Mouse (Mus musculus) heart, postnatal 14 days (tissue): ENCODE measurements around the gene Plxdc1. TPM values are rescaled to one million over a fixed set of nuclear protein-coding genes. Genes with fewer than 3 reads are reported as not detected.

Experiments used
- DNase-seq, 2 experiments: peaks; one replicate each; pipeline ENCODE4 v3.0.0; 2021 to 2022
- intact Hi-C: fragments of 180-260 bp; cut with DNase I; formaldehyde crosslinking; loops from one replicate; pipeline ENCODE4 v1.15.1; 2025
- microRNA-seq, 2 experiments: library from miRNA; unstranded; fragments of <30 nt; microRNA quantifications; one replicate each; pipeline ENCODE4 v1.2.0; 2021 to 2022
- total RNA-seq, 2 experiments: library from RNA; stranded (reverse); gene quantifications; 2 replicates each; pipeline ENCODE4 v1.2.3; 2021

Gene Plxdc1
- total RNA-seq, 2 experiments from 2014 or later = 7.3 TPM

DNA sequence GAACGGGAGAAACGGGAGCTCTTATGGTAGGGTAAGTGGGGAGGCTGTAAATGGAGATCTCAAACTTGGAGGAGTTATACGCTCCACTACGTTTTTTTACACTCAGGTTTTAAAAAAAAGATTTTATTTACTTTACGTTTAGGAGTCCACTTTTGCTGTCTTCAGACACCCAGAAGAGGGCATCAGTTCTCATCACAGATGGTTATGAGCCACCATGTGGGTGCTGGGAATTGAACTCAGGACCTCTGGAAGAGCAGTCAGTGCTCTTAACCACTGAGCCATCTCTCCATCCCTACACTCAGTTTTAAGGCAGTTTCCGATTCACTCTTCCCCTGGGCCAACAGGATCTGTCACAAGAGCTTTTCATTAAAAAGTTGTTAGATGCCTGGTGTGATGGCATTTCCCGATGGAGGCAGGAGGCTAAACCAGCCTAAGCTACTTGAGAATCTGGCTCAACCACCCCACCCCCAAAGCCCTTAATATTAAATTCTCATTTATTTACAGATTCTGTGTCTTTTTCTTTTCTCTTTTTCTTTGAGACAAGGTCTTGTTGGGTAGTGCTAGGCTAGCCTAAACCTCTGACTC, 101.6 kb downstream of the Plxdc1 start:
- intact Hi-C loops = no loop called here
- no peak for DNase-seq

- DNase-seq = peak; percentile 96 to 97
- intact Hi-C loops = loop anchor here (1.0 kb wide), 1 partner anchor 91 kb away; no protein-coding TSS in a partner anchor
These were observed 102.2 kb downstream of the Plxdc1 start, which contains the start of gene Fbxo47 for GRCm38 (mm10) chr11:97883918-97884600. TSS of gene Fbxo47 (minus strand) at chr11:97884154.

DNA sequence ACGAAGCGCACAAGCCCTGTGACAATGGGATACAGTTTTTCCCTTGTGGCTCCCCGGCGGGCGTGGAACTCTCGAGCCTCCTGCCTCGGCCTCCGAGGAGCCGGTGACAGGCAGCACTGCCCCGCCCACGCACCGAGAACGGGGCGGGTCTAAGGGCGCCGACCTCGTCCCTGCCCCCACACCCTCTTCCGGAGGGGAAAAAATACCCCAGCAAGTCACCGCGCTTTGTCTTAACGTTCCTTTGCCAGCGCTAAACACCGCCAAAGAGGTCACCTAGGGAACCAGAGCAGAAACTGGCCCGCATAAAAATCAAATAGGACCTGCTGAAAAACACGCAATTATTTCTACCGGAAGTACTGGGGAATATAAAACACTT, 102.7 kb downstream of the Plxdc1 start:
- DNase-seq = peak; percentile 72 to 74
- intact Hi-C loops = loop anchor here (1.0 kb wide), 1 partner anchor 90 kb away; no protein-coding TSS in a partner anchor

- intact Hi-C loops = no loop called here
- no peak for DNase-seq
These were observed 105.9 kb downstream of the Plxdc1 start for GRCm38 (mm10) chr11:97880362-97880761.

DNA sequence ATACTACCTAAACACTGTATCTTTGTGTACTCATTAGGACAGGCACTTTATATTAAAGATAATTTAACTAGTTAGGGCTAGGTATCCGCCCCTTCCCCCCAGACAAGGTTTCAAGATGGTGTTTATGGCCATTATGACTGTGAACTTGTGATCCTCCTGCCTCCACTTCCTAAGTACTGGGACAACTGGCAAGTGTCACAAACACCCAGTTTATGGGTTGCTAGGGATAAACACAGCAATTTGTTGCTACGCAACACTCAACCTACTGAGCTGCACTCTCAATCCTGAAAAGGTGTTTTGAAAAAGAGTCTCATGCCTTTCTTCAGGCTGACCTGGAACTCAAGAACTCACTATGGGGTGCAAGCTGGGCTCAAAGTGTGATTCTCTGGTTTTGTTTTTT, 108.9 kb downstream of the Plxdc1 start:
- DNase-seq = no peak
- intact Hi-C loops = loop anchor here (5.0 kb wide), 1 partner anchor 35 kb away; the partner anchor contains the start of gene B230217C12Rik

GRCm38 (mm10) chr11:97874396-97874795, 111.8 kb downstream of the Plxdc1 start:
- intact Hi-C loops = no loop called here
- DNase-seq = no peak

Small RNA genes lying within 50 kb of the gene (microRNA-seq; reads per million reads assigned to microRNA genes)
- 0 reads per million in 2 experiments for gene Gm22461
- gene Gm27597 = 0 reads per million in 2 experiments

Other genes starting within 250 kb of the Plxdc1 start
- 10 to 100 TPM; 20.7 to 22.6 TPM for gene Pip4k2b, start 241.7 kb downstream of the Plxdc1 start, total RNA-seq
- gene Cwc25, start 219.9 kb downstream of the Plxdc1 start, total RNA-seq = 10 to 100 TPM in 1 of 2 experiments, 1 to 10 TPM in 1; 8.9 to 10.6 TPM
- gene 1700001P01Rik, start 210.5 kb downstream of the Plxdc1 start, total RNA-seq = under 1 TPM in 1 of 2 experiments, not detected in 1; 0.65 TPM
- gene Rpl23, start 204.0 kb downstream of the Plxdc1 start, total RNA-seq = 100 to 1,000 TPM; 503 to 533 TPM
- 10 to 100 TPM; 47.8 to 49.6 TPM for gene Lasp1, start 187.4 kb downstream of the Plxdc1 start, total RNA-seq
- 1 to 10 TPM in 1 of 2 experiments, under 1 TPM in 1; 0.95 to 1.1 TPM for gene B230217C12Rik, start 145.7 kb downstream of the Plxdc1 start, total RNA-seq
- under 1 TPM; 0.17 to 0.37 TPM for gene Fbxo47, start 102.3 kb downstream of the Plxdc1 start, total RNA-seq
- 1 to 10 TPM; 1.6 to 6.2 TPM for gene Arl5c, start 9.7 kb upstream of the Plxdc1 start, total RNA-seq
- 1 to 10 TPM; 5.5 to 6.9 TPM for gene Cacnb1, start 36.6 kb upstream of the Plxdc1 start, total RNA-seq
- 100 to 1,000 TPM; 538 to 580 TPM for gene Rpl19, start 40.3 kb upstream of the Plxdc1 start, total RNA-seq
- under 1 TPM; 0.27 to 0.43 TPM for gene Stac2, start 67.0 kb upstream of the Plxdc1 start, total RNA-seq
- gene Fbxl20, start 164.0 kb upstream of the Plxdc1 start, total RNA-seq = 10 to 100 TPM; 19.7 to 22.4 TPM
- gene Med1, start 206.8 kb upstream of the Plxdc1 start, total RNA-seq = 10 to 100 TPM; 38.0 to 42.9 TPM
- gene Cdk12, start 216.6 kb upstream of the Plxdc1 start, total RNA-seq = 10 to 100 TPM; 26.3 to 27.6 TPM